Mouse (Mus musculus): ENCODE results near the gene Kmt2b.

DNA sequence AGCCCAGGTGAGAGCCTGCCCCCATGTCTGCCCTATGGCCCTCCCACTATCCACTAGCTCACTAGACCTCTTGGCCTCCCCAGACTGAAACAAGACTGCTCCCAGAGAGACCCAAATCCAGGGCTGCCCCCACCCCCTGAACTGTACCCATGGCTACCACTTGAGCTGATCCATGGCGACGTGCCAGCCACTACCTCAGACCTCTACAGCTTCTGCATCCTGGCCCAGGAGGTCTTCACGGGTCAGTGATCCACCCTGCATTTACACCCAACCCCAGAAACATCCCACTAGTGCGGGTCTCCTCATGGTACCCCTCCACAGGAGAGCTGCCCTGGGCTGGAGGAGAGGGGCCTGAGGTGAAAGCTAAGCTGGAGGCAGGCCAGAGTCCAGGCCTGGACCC lies 68.1 kb downstream of the Kmt2b start:
- TF ChIP-seq CTCF (IDR thresholded peaks at IDR 0.05; ENCODE audit: control insufficient read depth, insufficient read depth, insufficient read length) (no peak), MAX (IDR thresholded peaks at IDR 0.05) (no peak), MYOD1 (IDR thresholded peaks at IDR 0.05; ENCODE audit: control insufficient read depth, insufficient read length, low read depth) (no peak), CEBPB (IDR thresholded peaks at IDR 0.05; ENCODE audit: low read depth) (no peak), MYOG (IDR thresholded peaks at IDR 0.05; ENCODE audit: control insufficient read depth, extremely low read depth, insufficient read length) (no peak), USF1 (IDR thresholded peaks at IDR 0.05; ENCODE audit: low read depth) (no peak)

Data from C2C12 (cell line).